Mouse (Mus musculus) hindbrain, embryonic 14.5 days (tissue): ENCODE results near the gene Sec22b. TPM values are rescaled to one million over a fixed set of nuclear protein-coding genes. Genes with fewer than 3 reads are reported as not detected.

Source experiments
- ATAC-seq: fragments of 200-750 bp; cut with Nextera tagmentation; 2 replicates; pipeline ENCODE4 v1.8.0; 2017; ENCODE audit warnings: moderate number of reproducible peaks, mild to moderate bottlenecking, moderate TSS enrichment, moderate library complexity; ENCODE audit not compliant: low FRiP score
- DNase-seq: peaks from one replicate; pipeline ENCODE4 v3.0.0-alpha.2; 2015; ENCODE audit warnings: low spot score
- H3K27ac ChIP-seq: fragments of 300-500 bp; sonication (generic); 2 replicates; pipeline ENCODE4 v1.5.1; 2014; ENCODE audit warnings: mild to moderate bottlenecking, moderate library complexity
- H3K27me3 ChIP-seq: fragments of 300-500 bp; sonication (generic); 2 replicates; pipeline ENCODE4 v1.6.1; 2014; ENCODE audit warnings: mild to moderate bottlenecking, low read length, mixed read lengths; ENCODE audit not compliant: control insufficient read depth, insufficient read depth
- H3K36me3 ChIP-seq: fragments of 300-500 bp; sonication (generic); replicated peaks from 2 replicates; pipeline ENCODE4 v1.6.1; 2014; ENCODE audit not compliant: control insufficient read depth, insufficient read depth
- H3K4me1 ChIP-seq: fragments of 300-500 bp; sonication (generic); replicated peaks from 2 replicates; pipeline ENCODE4 v1.6.1; 2014; ENCODE audit warnings: antibody characterized with exemption, low read length, mixed read lengths; ENCODE audit not compliant: control insufficient read depth, insufficient read depth
- H3K4me2 ChIP-seq: fragments of 300-500 bp; sonication (generic); replicated peaks from 2 replicates; pipeline ENCODE4 v1.6.1; 2014; ENCODE audit warnings: mild to moderate bottlenecking, moderate library complexity
- H3K4me3 ChIP-seq: fragments of 300-500 bp; sonication (generic); replicated peaks from 2 replicates; pipeline ENCODE4 v1.5.1; 2014; ENCODE audit warnings: mild to moderate bottlenecking, low read length
- H3K9ac ChIP-seq: fragments of 300-500 bp; sonication (generic); 2 replicates; pipeline ENCODE4 v1.6.1; 2014
- H3K9me3 ChIP-seq: fragments of 300-500 bp; sonication (generic); 2 replicates; pipeline ENCODE4 v1.6.1; 2016; ENCODE audit warnings: low read length; ENCODE audit not compliant: control insufficient read depth
- WGBS: fragments of 180-500 bp; shearing (Covaris S2); extraction: QIAGEN DNeasy Blood & Tissue Kit; methylation state at CpG from one replicate; pipeline ENCODE4 v1.1.7; 2014; 5-methylcytosine and 5-hydroxymethylcytosine counted together
- polyA plus RNA-seq: library from polyadenylated mRNA; unstranded; fragments of >200 nt; fragmentation: Nextera tagmentation; extraction: Ambion mirVana; gene quantifications from 2 replicates; pipeline ENCODE4 v1.2.1, GENCODE M21; 2014

Sec22b gene
- polyA plus RNA-seq, 1 experiment from 2014 or later, result 111 TPM

DNA sequence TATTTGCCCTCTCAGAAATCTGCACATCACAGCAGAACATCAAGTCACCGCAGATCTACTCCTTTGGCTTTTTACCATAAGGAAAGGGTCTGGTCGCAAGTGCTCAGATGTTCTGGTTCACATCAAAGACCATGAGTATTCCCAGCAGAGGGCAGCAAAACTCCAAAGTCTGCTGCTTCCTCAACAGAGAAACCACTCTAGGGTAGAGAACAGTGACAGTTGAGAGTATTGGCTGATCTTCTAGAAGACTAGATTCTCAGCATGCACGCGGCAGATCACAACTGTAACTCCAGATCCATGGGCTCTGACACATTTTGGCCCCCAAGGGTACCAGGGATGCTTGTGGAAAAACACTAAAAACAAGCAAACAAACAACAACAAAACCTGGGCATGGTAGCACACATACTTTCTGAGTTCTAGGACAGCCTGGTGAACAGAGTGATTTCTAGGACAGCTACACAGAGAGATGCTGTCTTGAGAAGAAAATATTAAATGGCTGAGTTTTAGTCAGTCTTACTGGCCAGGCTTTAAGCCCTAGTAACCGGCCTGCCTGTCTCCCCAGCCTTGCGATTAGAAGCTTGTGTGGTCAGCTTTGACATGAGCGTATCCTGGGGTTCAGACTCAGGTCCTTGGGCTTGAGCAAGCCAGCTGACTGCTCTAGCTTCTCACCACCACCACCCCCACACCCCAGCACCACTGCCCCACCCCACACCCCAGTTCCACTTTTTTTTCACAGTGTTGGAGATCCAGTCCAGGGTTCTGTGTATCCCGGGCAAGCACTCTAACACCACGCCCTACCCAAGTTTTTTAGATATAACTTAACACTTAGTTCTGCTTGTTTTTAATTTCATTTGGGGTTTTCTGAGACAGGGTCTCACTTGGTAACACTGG, 28.2 kb downstream of the Sec22b start:
- Histone ChIP-seq H3K27ac (no peak overlapping the region), H3K9me3 (no peaks in the 10 kb centered on the region), H3K4me1 (peaks cover 23% of the 10 kb centered on the region), H3K9ac (no peak overlapping the region), H3K27me3 (peaks cover 6% of the 10 kb centered on the region; the same call in 1 of the 2 replicates), H3K36me3 (no peaks in the 10 kb centered on the region), H3K4me3 (no peak overlapping the region), H3K4me2 (no peak overlapping the region)
- 60% methylated on average over 9 of the region's 9 CpGs for WGBS
- ATAC-seq, result peak; percentile 81
- DNase-seq, result peak; percentile 94

DNA sequence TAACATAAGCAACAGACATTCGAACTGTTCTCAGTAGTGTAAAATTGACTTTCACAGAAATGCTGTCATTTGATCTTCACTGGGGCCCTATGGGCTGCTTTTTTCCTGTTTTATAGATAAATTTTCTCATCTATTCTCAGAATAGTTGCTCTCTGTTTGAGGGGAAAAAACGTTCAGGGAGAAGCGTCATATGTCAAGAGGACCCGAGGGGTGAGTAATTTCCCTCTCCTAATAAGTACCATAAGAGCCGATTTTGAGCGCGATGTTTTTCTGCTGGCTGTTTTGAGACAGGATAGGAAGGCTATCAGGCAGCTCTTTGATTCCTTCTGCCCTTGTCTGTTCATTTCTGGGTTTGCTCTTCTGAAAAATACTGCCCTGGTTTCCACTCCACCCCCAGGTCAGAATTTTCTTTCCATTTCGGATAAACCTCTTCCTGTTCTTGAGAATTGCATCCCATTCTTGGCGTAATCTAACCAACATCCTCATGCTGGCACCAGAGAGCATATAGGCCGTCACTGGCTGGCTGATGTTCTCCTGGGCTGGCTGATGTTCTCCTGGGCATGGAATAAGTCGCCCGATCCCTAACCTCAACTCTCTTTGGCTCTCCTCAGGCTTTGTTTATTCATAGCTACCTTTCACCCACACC, 29.3 kb downstream of the Sec22b start:
- Histone ChIP-seq H3K27me3 (peaks cover 6% of the 10 kb centered on the region; the same call in 1 of the 2 replicates), H3K27ac (no peak overlapping the region), H3K36me3 (no peaks in the 10 kb centered on the region), H3K9me3 (no peaks in the 10 kb centered on the region), H3K9ac (no peak overlapping the region), H3K4me3 (no peak overlapping the region), H3K4me2 (no peak overlapping the region), H3K4me1 (peaks cover 23% of the 10 kb centered on the region)
- DNase-seq (no peak), ATAC-seq (no peak)
- 63% methylated on average over 12 of the region's 12 CpGs for WGBS

DNA sequence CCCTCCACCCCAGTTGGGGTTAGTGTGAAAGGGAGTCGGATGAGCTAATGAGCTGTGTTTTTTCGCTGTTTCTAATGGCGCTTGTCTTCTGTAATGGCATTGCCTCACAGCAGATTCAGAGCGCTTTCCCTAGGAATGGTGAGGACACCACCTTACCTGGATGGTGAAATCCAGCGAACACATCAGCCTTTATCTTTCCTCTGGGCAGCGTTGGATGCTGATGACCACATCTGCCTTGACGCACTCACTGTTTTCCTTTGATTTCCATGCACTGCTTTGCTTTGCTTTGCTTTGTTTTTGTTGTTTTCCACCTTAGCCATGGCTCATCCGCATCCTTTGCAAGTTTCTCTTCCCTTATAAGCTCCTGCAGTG, 29.8 kb downstream of the Sec22b start:
- Histone ChIP-seq H3K4me1 (peaks cover 23% of the 10 kb centered on the region), H3K9me3 (no peaks in the 10 kb centered on the region), H3K9ac (no peak overlapping the region), H3K4me2 (no peak overlapping the region), H3K27ac (no peak overlapping the region), H3K4me3 (no peak overlapping the region), H3K27me3 (peaks cover 6% of the 10 kb centered on the region; the same call in 1 of the 2 replicates), H3K36me3 (no peaks in the 10 kb centered on the region)
- no peak for ATAC-seq
- WGBS, result 83% methylated on average over 8 of the region's 8 CpGs
- no peak for DNase-seq

DNA sequence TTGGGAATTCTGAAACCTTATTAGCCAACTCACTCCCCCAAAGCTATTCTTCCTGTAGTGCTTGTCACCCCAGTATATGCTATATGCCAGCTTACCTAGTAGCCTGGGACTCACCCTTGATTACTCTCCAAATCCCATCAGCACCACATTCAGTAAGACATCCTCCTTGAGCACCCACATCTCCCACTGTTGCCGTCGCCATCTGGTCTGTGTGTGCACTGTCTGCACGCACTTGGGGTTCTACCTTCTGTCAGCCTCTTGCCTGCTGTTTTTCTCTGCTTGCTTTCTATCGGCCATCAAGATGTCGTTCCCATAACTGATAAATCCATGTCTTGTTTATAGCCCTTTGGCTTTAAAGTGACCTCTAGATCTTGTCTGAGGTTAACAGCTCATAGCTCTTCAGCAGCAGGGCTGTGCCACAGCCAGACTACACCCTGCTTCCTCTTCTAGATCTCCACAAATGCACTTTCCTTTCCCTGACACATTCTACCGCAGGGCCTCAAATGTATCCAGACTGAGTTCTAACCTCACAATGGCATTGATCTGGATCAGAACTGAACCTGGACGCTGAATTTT, 30.4 kb downstream of the Sec22b start:
- no peak overlapping the region for H3K9ac ChIP-seq
- no peaks in the 10 kb centered on the region for H3K36me3 ChIP-seq
- DNase-seq (no peak), ATAC-seq (no peak)
- H3K9me3 ChIP-seq, result no peaks in the 10 kb centered on the region
- H3K27me3 ChIP-seq, result peaks cover 6% of the 10 kb centered on the region; the same call in 1 of the 2 replicates
- H3K27ac ChIP-seq, result no peak overlapping the region
- peaks cover 23% of the 10 kb centered on the region for H3K4me1 ChIP-seq
- H3K4me2 ChIP-seq, result no peak overlapping the region
- WGBS, result 78% methylated on average over 7 of the region's 7 CpGs
- H3K4me3 ChIP-seq, result no peak overlapping the region

DNA sequence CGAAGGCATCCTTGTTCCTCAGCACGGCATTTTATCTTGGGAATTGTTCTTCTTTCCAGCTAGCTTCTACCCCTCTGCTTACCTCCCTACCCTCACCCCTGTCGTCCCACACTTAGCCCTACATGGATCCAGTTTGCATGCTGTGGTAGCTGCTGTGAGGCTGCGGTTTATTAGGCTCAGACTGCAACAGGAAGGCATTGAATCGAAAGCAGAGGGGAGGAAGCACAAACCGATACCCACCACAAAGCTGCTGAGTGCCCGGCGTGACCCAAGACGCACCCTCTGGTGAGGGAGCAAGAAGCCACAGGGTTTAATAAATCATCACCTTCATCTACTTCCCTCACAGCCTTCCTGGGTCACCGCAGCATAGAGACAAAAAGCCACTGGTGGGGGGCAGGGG, 31.1 kb downstream of the Sec22b start:
- peak overlapping the region; percentile 9; the same call in 1 of the 2 replicates for H3K9ac ChIP-seq
- no peak overlapping the region for H3K27ac ChIP-seq
- no peak for DNase-seq
- no peak for ATAC-seq
- H3K36me3 ChIP-seq, result no peaks in the 10 kb centered on the region
- peaks cover 24% of the 10 kb centered on the region for H3K4me1 ChIP-seq
- H3K4me2 ChIP-seq, result peak overlapping the region; percentile 22; the same call in 1 of the 2 replicates
- 15% methylated on average over 10 of the region's 10 CpGs for WGBS
- no peak overlapping the region for H3K4me3 ChIP-seq
- H3K27me3 ChIP-seq, result peaks cover 6% of the 10 kb centered on the region; the same call in 1 of the 2 replicates
- no peaks in the 10 kb centered on the region for H3K9me3 ChIP-seq

DNA sequence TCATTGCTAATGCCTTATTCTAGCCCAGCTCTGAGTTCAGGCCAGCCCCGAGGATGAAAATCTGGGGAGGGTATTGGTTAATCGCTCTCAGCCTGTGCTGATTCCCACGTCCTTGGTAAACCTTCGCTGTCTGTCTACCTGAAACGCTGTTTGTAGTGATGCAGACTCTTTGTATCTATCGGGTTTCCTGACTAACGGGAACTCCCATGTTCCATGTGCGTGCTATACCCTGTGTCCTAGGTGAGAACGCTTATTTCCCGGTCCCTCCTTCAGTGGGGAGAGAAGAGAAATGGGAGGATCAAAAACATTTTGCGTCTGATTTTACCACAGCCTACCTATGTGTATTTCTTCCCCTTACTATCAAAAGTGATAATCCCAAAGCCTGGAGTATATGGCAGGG, 31.8 kb downstream of the Sec22b start:
- Histone ChIP-seq H3K9me3 (no peaks in the 10 kb centered on the region), H3K4me2 (no peak overlapping the region), H3K27ac (no peak overlapping the region), H3K4me3 (no peak overlapping the region), H3K9ac (0 out of 2 replicates have a peak overlapping the region, but pooled peaks have one; percentile 26), H3K27me3 (peaks cover 6% of the 10 kb centered on the region; the same call in 1 of the 2 replicates), H3K4me1 (peaks cover 30% of the 10 kb centered on the region), H3K36me3 (no peaks in the 10 kb centered on the region)
- DNase-seq (no peak), ATAC-seq (no peak)
- WGBS, result 49% methylated on average over 11 of the region's 11 CpGs

DNA sequence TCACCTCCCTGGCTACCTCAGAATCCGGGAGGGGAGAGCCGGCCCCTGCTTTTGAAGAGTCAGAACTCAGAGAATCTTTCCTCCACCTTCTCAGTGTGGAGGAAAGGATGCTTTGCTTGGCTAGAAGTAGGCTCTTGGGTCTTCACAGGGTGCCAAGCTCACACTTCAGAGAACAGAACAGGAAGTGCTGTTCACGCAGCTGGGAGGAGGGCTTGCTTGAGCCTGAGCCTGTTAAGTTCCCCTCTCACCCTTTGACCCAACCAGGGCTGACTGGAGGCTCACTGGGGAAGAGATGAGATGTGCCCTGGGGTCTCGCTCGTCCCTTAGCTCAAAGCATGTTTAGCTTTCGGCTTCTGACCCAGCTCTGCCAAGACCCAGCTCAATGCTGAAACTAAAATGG, 32.3 kb downstream of the Sec22b start:
- H3K9me3 ChIP-seq, result no peaks in the 10 kb centered on the region
- no peak overlapping the region for H3K27ac ChIP-seq
- no peak overlapping the region for H3K4me3 ChIP-seq
- 42% methylated on average over 6 of the region's 6 CpGs for WGBS
- no peak overlapping the region for H3K4me2 ChIP-seq
- peaks cover 6% of the 10 kb centered on the region; the same call in 1 of the 2 replicates for H3K27me3 ChIP-seq
- H3K36me3 ChIP-seq, result no peaks in the 10 kb centered on the region
- ATAC-seq (no peak), DNase-seq (no peak)
- H3K9ac ChIP-seq, result no peak overlapping the region
- H3K4me1 ChIP-seq, result peaks cover 30% of the 10 kb centered on the region

DNA sequence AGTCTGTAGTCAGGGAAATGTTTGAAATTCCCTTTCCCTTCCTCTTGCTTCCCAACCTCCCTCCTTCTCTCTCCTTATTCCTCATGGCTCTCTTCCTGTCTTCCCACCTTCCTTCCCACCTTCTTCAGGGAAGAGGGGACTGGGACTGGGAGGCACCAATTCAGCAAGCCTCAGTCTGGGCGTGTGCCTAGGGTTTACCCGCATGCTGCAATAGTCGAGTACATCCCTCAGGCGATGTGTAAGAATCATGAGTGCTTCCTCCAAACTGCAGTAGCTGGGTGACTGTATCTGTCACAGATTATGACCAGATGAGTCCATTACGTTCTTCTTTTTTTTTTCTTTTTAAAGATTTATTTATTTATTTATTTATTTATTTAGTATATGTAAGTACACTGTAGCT, 32.8 kb downstream of the Sec22b start:
- no peak overlapping the region for H3K27ac ChIP-seq
- peaks cover 33% of the 10 kb centered on the region for H3K4me1 ChIP-seq
- H3K9ac ChIP-seq, result no peak overlapping the region
- 84% methylated on average over 5 of the region's 5 CpGs for WGBS
- H3K4me2 ChIP-seq, result no peak overlapping the region
- H3K4me3 ChIP-seq, result no peak overlapping the region
- H3K9me3 ChIP-seq, result no peaks in the 10 kb centered on the region
- DNase-seq (no peak), ATAC-seq (no peak)
- no peaks in the 10 kb centered on the region for H3K36me3 ChIP-seq
- H3K27me3 ChIP-seq, result peaks cover 6% of the 10 kb centered on the region; the same call in 1 of the 2 replicates
